Mouse (Mus musculus) CH12.LX (cell line): Measurements from ENCODE around the gene Fhit. TPM values are rescaled to one million over a fixed set of nuclear protein-coding genes. Genes with fewer than 3 reads are reported as not detected.

Experiments used
- DNase-seq: peaks from one replicate; pipeline ENCODE4 v3.0.0-alpha.2; 2013; ENCODE audit errors: extremely low read depth
- H3K27ac ChIP-seq: 2 replicates; pipeline ENCODE4 v1.5.1; 2012; ENCODE audit warnings: low read depth, mild to moderate bottlenecking, control low read depth, moderate library complexity; ENCODE audit not compliant: insufficient read depth
- H3K27me3 ChIP-seq: replicated peaks from 2 replicates; pipeline ENCODE3; 2012; ENCODE audit warnings: inconsistent platforms
- H3K36me3 ChIP-seq, 2 experiments: replicated peaks in 1 of 2; 2 replicates each; pipeline versions ENCODE3 to v1.6.1; 2012; ENCODE audit warnings: inconsistent platforms in 1 of 2, low read length in 1 of 2, mild to moderate bottlenecking in 1 of 2, mixed read lengths in 1 of 2, moderate library complexity in 1 of 2; ENCODE audit not compliant: control insufficient read depth in 1 of 2, insufficient read depth in 1 of 2
- H3K4me1 ChIP-seq, 2 experiments: 2 replicates each; pipeline ENCODE4 v1.6.1; 2012; ENCODE audit warnings: inconsistent platforms in 1 of 2, moderate library complexity in 1 of 2; ENCODE audit not compliant: insufficient read depth in 2 of 2, control insufficient read depth in 1 of 2
- H3K4me2 ChIP-seq: 2 replicates; pipeline ENCODE4 v1.6.1; 2012; ENCODE audit warnings: low read depth, mild to moderate bottlenecking, control low read depth; ENCODE audit not compliant: poor library complexity, insufficient read depth, severe bottlenecking
- H3K4me3 ChIP-seq, 3 experiments: fragments of 150-350 bp in 1 of 3; sonication (generic) in 1 of 3; replicated peaks in 1 of 3; 2 replicates each; pipeline versions ENCODE3 to v1.5.1; 2011 to 2012; ENCODE audit warnings: low read depth in 2 of 3, low read length in 2 of 3, mild to moderate bottlenecking in 2 of 3, moderate library complexity in 2 of 3, control low read depth in 1 of 3, improper control_type of control experiment in 1 of 3, inconsistent platforms in 1 of 3, mixed read lengths in 1 of 3; ENCODE audit not compliant: poor library complexity in 1 of 3
- H3K79me2 ChIP-seq: replicated peaks from 2 replicates; pipeline ENCODE4 v1.6.1; 2012; ENCODE audit warnings: mild to moderate bottlenecking, moderate library complexity; ENCODE audit not compliant: control insufficient read depth, poor library complexity, insufficient read depth, severe bottlenecking; ENCODE audit errors: extremely low read depth
- H3K9ac ChIP-seq: 2 replicates; pipeline ENCODE4 v1.6.1; 2012; ENCODE audit warnings: low read depth, mild to moderate bottlenecking, control low read depth, moderate library complexity; ENCODE audit not compliant: insufficient read depth
- H3K9me3 ChIP-seq: replicated peaks from 2 replicates; pipeline ENCODE3; 2012; ENCODE audit warnings: low read length, inconsistent platforms, mixed read lengths
- CHD1 ChIP-seq: IDR thresholded peaks from 2 replicates; pipeline ENCODE4 v1.6.1; 2012; ENCODE audit warnings: low read depth, low read length, improper control_type of control experiment, inconsistent platforms
- CTCF ChIP-seq, 2 experiments: IDR thresholded peaks in 1 of 2; conservative IDR thresholded peaks in 1 of 2; 2 replicates each; pipeline ENCODE4 v1.5.1; 2011 to 2012; ENCODE audit warnings: low read depth in 2 of 2, low read length in 2 of 2, improper control_type of control experiment in 1 of 2, inconsistent platforms in 1 of 2, mild to moderate bottlenecking in 1 of 2, moderate library complexity in 1 of 2
- ELF1 ChIP-seq: IDR thresholded peaks from 2 replicates; pipeline ENCODE4 v1.6.1; 2014; ENCODE audit warnings: low read depth, mild to moderate bottlenecking, inconsistent platforms, low read length, improper control_type of control experiment
- JUN ChIP-seq: IDR thresholded peaks from 2 replicates; pipeline ENCODE4 v1.6.1; 2011; ENCODE audit warnings: low read depth, mild to moderate bottlenecking, low read length, improper control_type of control experiment, moderate library complexity; ENCODE audit not compliant: insufficient read depth
- KAT2A ChIP-seq: IDR thresholded peaks from 2 replicates; pipeline ENCODE4 v1.6.1; 2012; ENCODE audit warnings: low read length, improper control_type of control experiment, inconsistent platforms; ENCODE audit not compliant: insufficient replicate concordance
- MAFK ChIP-seq: IDR thresholded peaks from 2 replicates; pipeline ENCODE4 v1.6.1; 2011; ENCODE audit warnings: low read length, improper control_type of control experiment; ENCODE audit not compliant: insufficient replicate concordance
- MAX ChIP-seq: IDR thresholded peaks from 2 replicates; pipeline ENCODE4 v1.6.1; 2011; ENCODE audit warnings: low read length, improper control_type of control experiment
- MAZ ChIP-seq: IDR thresholded peaks from 2 replicates; pipeline ENCODE4 v1.6.1; 2012; ENCODE audit warnings: low read depth, mild to moderate bottlenecking, inconsistent platforms, low read length, improper control_type of control experiment, moderate library complexity
- MXI1 ChIP-seq: IDR thresholded peaks from 2 replicates; pipeline ENCODE4 v1.6.1; 2011; ENCODE audit warnings: mild to moderate bottlenecking, low read depth, low read length, improper control_type of control experiment
- MYC ChIP-seq: IDR thresholded peaks from 2 replicates; pipeline ENCODE4 v1.6.1; 2011; ENCODE audit warnings: low read depth, mild to moderate bottlenecking, improper control_type of control experiment, low read length
- POLR2A ChIP-seq: IDR thresholded peaks from 2 replicates; pipeline ENCODE4 v1.6.1; 2011; ENCODE audit warnings: low read depth, mild to moderate bottlenecking, improper control_type of control experiment, low read length
- POLR2AphosphoS2 ChIP-seq: IDR thresholded peaks from 2 replicates; pipeline ENCODE4 v1.6.1; 2011; ENCODE audit warnings: low read depth, low read length, improper control_type of control experiment
- RAD21 ChIP-seq: IDR thresholded peaks from 2 replicates; pipeline ENCODE4 v1.6.1; 2011; ENCODE audit warnings: low read depth, mild to moderate bottlenecking, low read length, improper control_type of control experiment, moderate library complexity
- RCOR1 ChIP-seq: conservative IDR thresholded peaks from 2 replicates; pipeline ENCODE4 v1.6.1; 2012; ENCODE audit warnings: low read depth, mild to moderate bottlenecking, inconsistent platforms, low read length, improper control_type of control experiment
- SIN3A ChIP-seq: IDR thresholded peaks from 2 replicates; pipeline ENCODE4 v1.6.1; 2012; ENCODE audit warnings: low read length, improper control_type of control experiment, inconsistent platforms
- TBP ChIP-seq: conservative IDR thresholded peaks from 2 replicates; pipeline ENCODE4 v1.6.1; 2011; ENCODE audit warnings: low read depth, low read length, improper control_type of control experiment
- UBTF ChIP-seq: IDR thresholded peaks from 2 replicates; pipeline ENCODE4 v1.6.1; 2012; ENCODE audit warnings: low read depth, mild to moderate bottlenecking, inconsistent platforms, low read length, improper control_type of control experiment, moderate library complexity
- USF2 ChIP-seq: conservative IDR thresholded peaks from 2 replicates; pipeline ENCODE4 v1.6.1; 2011; ENCODE audit warnings: low read depth, low read length, improper control_type of control experiment
- ZC3H11A ChIP-seq: IDR thresholded peaks from 2 replicates; pipeline ENCODE4 v1.6.1; 2012; ENCODE audit warnings: low read depth, mild to moderate bottlenecking, inconsistent platforms, low read length, improper control_type of control experiment
- ZNF384 ChIP-seq: IDR thresholded peaks from 2 replicates; pipeline ENCODE4 v1.6.1; 2012; ENCODE audit warnings: low read depth, low read length, improper control_type of control experiment, inconsistent platforms
- dilution Hi-C: fragments of 300-500 bp; cut with MboI; formaldehyde crosslinking; loops from 2 replicates; pipeline ENCODE4 v1.14.3; 2020; ENCODE audit warnings: low sequenced_read_pairs; ENCODE audit not compliant: extremely low pct_unique_long_range_greater_than_20kb, extremely low pct_ligation_motif_present
- in situ Hi-C: fragments of 300-500 bp; cut with MboI; formaldehyde crosslinking; loops from 3 replicates; pipeline ENCODE4 v1.14.3; 2019; ENCODE audit warnings: low sequenced_read_pairs, low pct_ligation_motif_present, low pct_unique_long_range_greater_than_20kb, mixed read lengths
- polyA plus RNA-seq: library from polyadenylated mRNA; unstranded; fragments of >175 nt; gene quantifications from 2 replicates; pipeline ENCODE4 v1.2.1, GENCODE M21; 2012; ENCODE audit warnings: low read depth; ENCODE audit not compliant: insufficient read length
- total RNA-seq, 2 experiments: library from RNA; depleted of rRNA; stranded (reverse); fragments of 300-350 nt in 1 of 2; fragments of >200 nt in 1 of 2; gene quantifications; 2 replicates each; pipeline ENCODE4 v1.2.3; 2012 to 2014

Gene Fhit
- total and polyA plus RNA-seq, 3 experiments, result 0.64 to 1.9 (median 0.64) TPM

DNA sequence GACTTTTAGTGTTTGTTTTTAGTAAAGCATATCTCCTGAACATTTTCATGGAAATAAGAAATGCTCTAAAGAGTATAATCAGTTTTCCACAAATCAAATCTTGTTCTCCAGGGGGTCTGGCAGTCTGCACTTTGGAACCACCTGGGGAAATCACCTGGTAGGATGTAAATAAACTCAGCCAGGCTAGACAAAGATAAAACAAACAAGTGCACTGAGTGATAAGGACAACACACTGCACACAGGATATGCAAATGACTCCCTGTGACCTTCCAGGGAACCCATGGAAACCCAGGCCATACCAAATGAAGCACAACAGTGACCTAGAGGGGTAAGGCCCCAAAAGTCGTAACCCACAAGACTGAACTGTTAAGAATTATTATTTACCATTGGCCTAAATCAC lies 364.2 kb downstream of the Fhit start:
- in situ Hi-C loops, result no loop called here
- no peak overlapping the region for H3K4me2 ChIP-seq

DNA sequence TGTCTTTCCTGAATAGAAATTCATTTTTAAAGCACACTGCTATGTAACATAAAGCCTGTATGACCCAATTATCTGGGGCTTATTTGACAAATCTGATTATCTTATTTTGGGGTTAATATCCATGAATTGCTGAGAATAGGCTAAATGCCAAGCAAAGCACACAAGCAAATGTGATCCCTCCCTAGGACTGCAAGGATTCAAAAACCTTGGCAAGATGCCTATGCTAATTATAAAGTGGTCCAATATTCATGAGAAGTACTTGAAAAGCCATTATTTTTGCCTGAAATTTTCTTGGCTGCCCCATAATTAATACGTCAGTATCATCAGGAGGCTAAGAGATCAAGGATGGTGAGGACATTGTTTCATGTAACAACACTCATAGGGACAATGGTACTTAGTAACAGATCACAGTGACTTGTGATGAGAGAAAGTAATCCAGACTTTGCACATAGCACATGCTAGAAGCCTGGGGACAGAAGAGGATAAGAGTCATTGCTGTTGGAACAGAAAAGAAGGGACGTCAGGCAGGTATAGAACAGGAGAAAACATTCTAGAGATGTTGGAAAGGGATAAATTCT lies 366.2 kb downstream of the Fhit start:
- Histone ChIP-seq H3K4me1 (no peaks in the 10 kb centered on the region), H3K9ac (no peak overlapping the region), H3K4me3 (no peak overlapping the region), H3K27ac (no peak overlapping the region), H3K9me3 (no peaks in the 10 kb centered on the region), H3K36me3 (no peaks in the 10 kb centered on the region), H3K4me2 (no peak overlapping the region), H3K27me3 (no peaks in the 10 kb centered on the region), H3K79me2 (no peaks in the 10 kb centered on the region)
- dilution Hi-C loops, result no loop called here
- no peak for DNase-seq
- TF ChIP-seq RAD21 (no peak), SIN3A (no peak), UBTF (no peak), USF2 (no peak), POLR2AphosphoS2 (no peak), JUN (no peak), POLR2A (no peak), TBP (no peak), ZNF384 (no peak), ELF1 (no peak)
- in situ Hi-C loops, result no loop called here

More for the DNA sequence above, 364.2 kb downstream of the Fhit start:
- no peak overlapping the region for H3K9ac ChIP-seq
- no peaks in the 10 kb centered on the region for H3K79me2 ChIP-seq
- no peak overlapping the region for H3K27ac ChIP-seq
- no peaks in the 10 kb centered on the region for H3K36me3 ChIP-seq
- dilution Hi-C loops, result no loop called here
- TF ChIP-seq MYC (no peak), MAX (no peak), CTCF (conservative IDR thresholded peaks at IDR 0.05 in 1 of 2, IDR thresholded peaks at IDR 0.05 in 1 of 2; ENCODE audit: low read depth in 2 of 2, low read length in 2 of 2) (no peak), MAZ (no peak), MAFK (no peak), RCOR1 (no peak), CHD1 (no peak), ZC3H11A (no peak), KAT2A (no peak), MXI1 (no peak), JUN (no peak), USF2 (no peak)
- TF ChIP-seq, all 38 proteins: peak for 0
- no peaks in the 10 kb centered on the region for H3K9me3 ChIP-seq
- DNase-seq, result no peak
- H3K4me1 ChIP-seq, result no peaks in the 10 kb centered on the region
- no peaks in the 10 kb centered on the region for H3K27me3 ChIP-seq
- no peak overlapping the region for H3K4me3 ChIP-seq
